Mouse (Mus musculus) ES-E14 (cell line): ENCODE data around the gene Twist1. TPM values are rescaled to one million over a fixed set of nuclear protein-coding genes. Genes with fewer than 3 reads are reported as not detected.
A peak's percentile ranks its signal among the peaks of the same experiment; 100 is the strongest.

Source experiments
- DNase-seq: peaks from one replicate; pipeline ENCODE4 v3.0.0-alpha.2; 2013; ENCODE audit warnings: low read depth, low spot score
- H3K27ac ChIP-seq: 2 replicates; pipeline ENCODE4 v1.5.1; 2012; ENCODE audit warnings: low read depth, mild to moderate bottlenecking, low read length, moderate library complexity, mixed read lengths; ENCODE audit not compliant: poor library complexity, insufficient read depth, severe bottlenecking
- H3K36me3 ChIP-seq: 2 replicates; pipeline ENCODE4 v1.6.1; 2012; ENCODE audit warnings: mild to moderate bottlenecking, low read length, moderate library complexity, mixed read lengths; ENCODE audit not compliant: control insufficient read depth, poor library complexity, insufficient read depth, severe bottlenecking
- H3K4me1 ChIP-seq, 2 experiments: fragments of 150-350 bp in 1 of 2; sonication (generic) in 1 of 2; 2 replicates each; pipeline ENCODE4 v1.6.1; 2012; ENCODE audit warnings: low read length in 2 of 2, mild to moderate bottlenecking in 1 of 2, mixed read lengths in 1 of 2; ENCODE audit not compliant: control insufficient read depth in 2 of 2, insufficient read depth in 2 of 2, poor library complexity in 1 of 2
- H3K4me3 ChIP-seq, 2 experiments: fragments of 150-350 bp in 1 of 2; sonication (generic) in 1 of 2; 2 replicates each; pipeline ENCODE4 v1.5.1; 2012; ENCODE audit warnings: low read length in 2 of 2, low read depth in 1 of 2, mild to moderate bottlenecking in 1 of 2, mixed read lengths in 1 of 2; ENCODE audit not compliant: insufficient read depth in 1 of 2, poor library complexity in 1 of 2, severe bottlenecking in 1 of 2
- H3K9ac ChIP-seq: 2 replicates; pipeline ENCODE4 v1.6.1; 2012; ENCODE audit warnings: low read depth, mild to moderate bottlenecking, low read length, mixed read lengths; ENCODE audit not compliant: poor library complexity, insufficient read depth, severe bottlenecking
- H3K9me3 ChIP-seq: fragments of 150-350 bp; sonication (generic); 2 replicates; pipeline ENCODE4 v1.6.1; 2012; ENCODE audit warnings: low read depth, mild to moderate bottlenecking, low read length; ENCODE audit not compliant: control insufficient read depth, insufficient read depth
- CHD2 ChIP-seq: IDR thresholded peaks from 2 replicates; pipeline ENCODE4 v1.6.1; 2014; ENCODE audit warnings: mild to moderate bottlenecking, low read depth, low read length, inconsistent platforms
- HCFC1 ChIP-seq: IDR thresholded peaks from 2 replicates; pipeline ENCODE4 v1.6.1; 2012; ENCODE audit warnings: low read length, inconsistent platforms, borderline replicate concordance; ENCODE audit not compliant: insufficient read depth
- MAFK ChIP-seq: IDR thresholded peaks from 2 replicates; pipeline ENCODE4 v1.6.1; 2014; ENCODE audit warnings: mild to moderate bottlenecking, low read depth, low read length, inconsistent platforms; ENCODE audit not compliant: insufficient read depth
- ZC3H11A ChIP-seq: IDR thresholded peaks from 2 replicates; pipeline ENCODE4 v1.6.1; 2012; ENCODE audit warnings: low read depth, mild to moderate bottlenecking, inconsistent platforms, low read length, borderline replicate concordance
- ZNF384 ChIP-seq: IDR thresholded peaks from 2 replicates; pipeline ENCODE4 v1.6.1; 2012; ENCODE audit warnings: low read depth, low read length, inconsistent platforms
- in situ Hi-C, 2 experiments: fragments of 600-800 bp; cut with MboI; formaldehyde crosslinking; loops; one replicate each; pipeline ENCODE4 v1.15.1; 2025; ENCODE audit warnings: low sequenced_read_pairs in 2 of 2, inconsistent platforms in 1 of 2; ENCODE audit not compliant: unreplicated experiment in 2 of 2
- total RNA-seq: library from RNA; depleted of rRNA; stranded (reverse); fragments of 300-350 nt; gene quantifications from 2 replicates; pipeline ENCODE4 v1.2.3, GENCODE M21; 2012

Gene Twist1
- total RNA-seq, 1 experiment = 6.8 TPM

GRCm38 (mm10) chr12:33958241-33959194, 1.0 kb downstream of the Twist1 start:
- DNase-seq = peak; percentile 17
- in situ Hi-C loops = no loop called here
- Histone ChIP-seq H3K27ac (no peak overlapping the region), H3K9ac (peak overlapping the region; percentile 64), H3K9me3 (no peaks in the 10 kb centered on the region), H3K4me1 (peaks cover 0 to 4% of the 10 kb centered on the region in 2 experiments; a peak in 1 of 4 replicates), H3K4me3 (peak overlapping the region; percentile 45 to 81), H3K36me3 (no peaks in the 10 kb centered on the region)
- TF ChIP-seq CHD2 = no peak
- TF ChIP-seq ZC3H11A = no peak
- no peak for TF ChIP-seq ZNF384
- no peak for TF ChIP-seq MAFK
- TF ChIP-seq HCFC1 = no peak

GRCm38 (mm10) chr12:33959206-33959605, 1.7 kb downstream of the Twist1 start:
- Histone ChIP-seq H3K36me3 (no peaks in the 10 kb centered on the region), H3K9me3 (no peaks in the 10 kb centered on the region), H3K4me1 (peaks cover 0 to 6% of the 10 kb centered on the region in 2 experiments; a peak in 1 of 4 replicates), H3K4me3 (no peak overlapping the region), H3K27ac (no peak overlapping the region), H3K9ac (no peak overlapping the region)
- DNase-seq = no peak
- in situ Hi-C loops = no loop called here
- no peak for TF ChIP-seq HCFC1
- TF ChIP-seq ZNF384 = no peak
- no peak for TF ChIP-seq CHD2
- TF ChIP-seq MAFK = no peak
- TF ChIP-seq ZC3H11A = no peak

GRCm38 (mm10) chr12:33959846-33960245, 2.4 kb downstream of the Twist1 start:
- Histone ChIP-seq H3K27ac (no peak overlapping the region), H3K4me3 (no peak overlapping the region)
- in situ Hi-C loops = no loop called here

GRCm38 (mm10) chr12:33961013-33961412, 3.5 kb downstream of the Twist1 start:
- Histone ChIP-seq H3K27ac (no peak overlapping the region), H3K9ac (no peak overlapping the region), H3K4me1 (peaks cover 0 to 5% of the 10 kb centered on the region in 2 experiments; a peak in 1 of 4 replicates)

More at GRCm38 (mm10) chr12:33959846-33960245, 2.4 kb downstream of the Twist1 start:
- peaks cover 0 to 6% of the 10 kb centered on the region in 2 experiments; a peak in 1 of 4 replicates for H3K4me1 ChIP-seq
- no peaks in the 10 kb centered on the region for H3K36me3 ChIP-seq
- no peak overlapping the region for H3K9ac ChIP-seq
- H3K9me3 ChIP-seq = no peaks in the 10 kb centered on the region
- no peak for DNase-seq
- TF ChIP-seq HCFC1 (no peak), CHD2 (no peak), ZNF384 (no peak), MAFK (no peak), ZC3H11A (no peak)

More at GRCm38 (mm10) chr12:33961013-33961412, 3.5 kb downstream of the Twist1 start:
- no peaks in the 10 kb centered on the region for H3K36me3 ChIP-seq
- in situ Hi-C loops = no loop called here
- no peak overlapping the region for H3K4me3 ChIP-seq
- TF ChIP-seq MAFK = no peak
- TF ChIP-seq ZC3H11A = no peak
- TF ChIP-seq ZNF384 = no peak
- no peak for TF ChIP-seq CHD2
- TF ChIP-seq HCFC1 = no peak
- H3K9me3 ChIP-seq = no peaks in the 10 kb centered on the region
- no peak for DNase-seq
